Comparison of ENCODE assay signal across 25 mouse cellular contexts in genomic region chr2:114117235-114117634, GRCm38 (mm10).
A peak's percentile ranks its signal among the peaks of the same experiment; 100 is the strongest.
DNase-seq lines count a peak whose midpoint lies in the region; ATAC-seq and TF ChIP-seq lines count a peak whose summit lies in the region.
"Had no signal": no experiment of that assay in that cellular context is flagged by ENCODE, and none has a peak within 500 bp of the region (broad histone marks: within the 10 kb centered on the region; RNA-seq: fewer than 3 reads in every experiment).

No protein-coding gene starts in this region.

- TF ChIP-seq POLR2A in cerebellum, adult 2 months (IDR thresholded peaks at IDR 0.05; ENCODE audit: borderline replicate concordance, insufficient read depth, low read length): no peak

- peak overlapping the region; percentile 82 for H3K27ac ChIP-seq in liver, embryonic 12.5 days
- H3K27ac ChIP-seq in liver, embryonic 15.5 days (replicated peaks): peak overlapping the region; percentile 56
- no peak overlapping the region for H3K27ac ChIP-seq in hindbrain, embryonic 11.5 days (ENCODE audit: low read depth, low read length)
- no peak overlapping the region for H3K27ac ChIP-seq in cerebellum, adult 2 months (ENCODE audit: insufficient read depth, low read length)
- H3K27ac ChIP-seq: forebrain, embryonic 13.5 days; heart, adult 2 months; heart, embryonic 10.5 days; heart, embryonic 13.5 days; hindbrain, embryonic 12.5 days; hindbrain, embryonic 15.5 days had no signal

- no peaks in the 10 kb centered on the region for H3K9me3 ChIP-seq in liver, embryonic 12.5 days (replicated peaks)
- no peaks in the 10 kb centered on the region for H3K9me3 ChIP-seq in liver, embryonic 15.5 days (replicated peaks)
- H3K9me3 ChIP-seq in hindbrain, embryonic 11.5 days (ENCODE audit: control insufficient read depth, low read length): no peaks in the 10 kb centered on the region
- H3K9me3 ChIP-seq: forebrain, embryonic 13.5 days; heart, embryonic 10.5 days; heart, embryonic 13.5 days; hindbrain, embryonic 12.5 days; hindbrain, embryonic 15.5 days had no signal

- WGBS in liver, embryonic 12.5 days (ENCODE audit: insufficient replicate concordance): 50% methylated on average over 3 of the region's 3 CpGs
- WGBS in liver, embryonic 15.5 days (ENCODE audit: insufficient replicate concordance): 52% methylated on average over 3 of the region's 3 CpGs
- 97% methylated on average over 3 of the region's 3 CpGs for WGBS in hindbrain, embryonic 11.5 days
- 91% methylated on average over 3 of the region's 3 CpGs for WGBS in cerebellum, adult 2 months

- no peaks in the 10 kb centered on the region for H3K27me3 ChIP-seq in liver, embryonic 12.5 days (replicated peaks)
- H3K27me3 ChIP-seq in liver, embryonic 15.5 days: no peaks in the 10 kb centered on the region
- H3K27me3 ChIP-seq in hindbrain, embryonic 11.5 days (ENCODE audit: control insufficient read depth, insufficient read depth, low read length): no peaks in the 10 kb centered on the region
- H3K27me3 ChIP-seq in cerebellum, adult 2 months (ENCODE audit: control insufficient read depth, insufficient read depth, low read length): no peaks in the 10 kb centered on the region
- H3K27me3 ChIP-seq: forebrain, embryonic 13.5 days; heart, embryonic 13.5 days; hindbrain, embryonic 12.5 days; hindbrain, embryonic 15.5 days had no signal

- H3K9ac ChIP-seq in liver, embryonic 12.5 days: no peak overlapping the region
- no peak overlapping the region for H3K9ac ChIP-seq in liver, embryonic 15.5 days
- H3K9ac ChIP-seq in hindbrain, embryonic 11.5 days (ENCODE audit: low read depth, low read length): no peak overlapping the region
- H3K9ac ChIP-seq: forebrain, embryonic 13.5 days; heart, embryonic 13.5 days; hindbrain, embryonic 12.5 days; hindbrain, embryonic 15.5 days had no signal

- peak overlapping the region; percentile 35 for H3K4me2 ChIP-seq in liver, embryonic 12.5 days
- H3K4me2 ChIP-seq in liver, embryonic 15.5 days: no peak overlapping the region; the same call in 1 of the 2 replicates
- H3K4me2 ChIP-seq in hindbrain, embryonic 11.5 days (replicated peaks; ENCODE audit: low read depth, low read length): no peak overlapping the region
- H3K4me2 ChIP-seq: forebrain, embryonic 13.5 days; heart, embryonic 13.5 days; hindbrain, embryonic 12.5 days; hindbrain, embryonic 15.5 days had no signal

- ATAC-seq in liver, embryonic 12.5 days: peak; percentile 87
- ATAC-seq in liver, embryonic 15.5 days (ENCODE audit: insufficient read depth): peak; percentile 83
- no peak for ATAC-seq in hindbrain, embryonic 11.5 days (ENCODE audit: low FRiP score)
- ATAC-seq: CD4-positive, CD25-positive, alpha-beta regulatory T cell, adult 4 months; forebrain, embryonic 13.5 days; forebrain, embryonic 16.5 days had no signal

- TF ChIP-seq CTCF in cerebellum, adult 2 months (IDR thresholded peaks at IDR 0.05; ENCODE audit: borderline replicate concordance, insufficient read depth, low read depth, low read length): no peak

- no peak overlapping the region for H3K4me3 ChIP-seq in liver, embryonic 12.5 days
- no peak overlapping the region for H3K4me3 ChIP-seq in liver, embryonic 15.5 days (replicated peaks)
- H3K4me3 ChIP-seq in hindbrain, embryonic 11.5 days (ENCODE audit: low read depth, low read length): no peak overlapping the region
- H3K4me3 ChIP-seq in cerebellum, adult 2 months (replicated peaks; ENCODE audit: insufficient read depth, low read depth, low read length): no peak overlapping the region
- H3K4me3 ChIP-seq: forebrain, embryonic 13.5 days; heart, adult 2 months; heart, embryonic 10.5 days; heart, embryonic 13.5 days; hindbrain, embryonic 12.5 days; hindbrain, embryonic 15.5 days had no signal

- H3K4me1 ChIP-seq in liver, embryonic 12.5 days: peaks cover 28% of the 10 kb centered on the region
- peaks cover 19% of the 10 kb centered on the region for H3K4me1 ChIP-seq in liver, embryonic 15.5 days (replicated peaks)
- H3K4me1 ChIP-seq in hindbrain, embryonic 11.5 days (replicated peaks; ENCODE audit: control insufficient read depth, insufficient read depth, low read length): no peaks in the 10 kb centered on the region
- no peaks in the 10 kb centered on the region for H3K4me1 ChIP-seq in cerebellum, adult 2 months (ENCODE audit: control insufficient read depth, insufficient read depth, low read length)
- H3K4me1 ChIP-seq: forebrain, embryonic 13.5 days; heart, embryonic 10.5 days; heart, embryonic 13.5 days; hindbrain, embryonic 12.5 days; hindbrain, embryonic 15.5 days had no signal

- peaks cover 73% of the 10 kb centered on the region for H3K36me3 ChIP-seq in liver, embryonic 12.5 days
- H3K36me3 ChIP-seq in liver, embryonic 15.5 days (replicated peaks): peaks cover 62% of the 10 kb centered on the region
- peaks cover 3% of the 10 kb centered on the region; the same call in 1 of the 2 replicates for H3K36me3 ChIP-seq in hindbrain, embryonic 11.5 days (ENCODE audit: control insufficient read depth, insufficient read depth, low read length)

- peak; percentile 47 for DNase-seq in c-Kit-positive CD71-positive TER-119-negative erythroid progenitor cells, embryonic 14.5 days (ENCODE audit: low read depth)
- peak; percentile 45 for DNase-seq in c-Kit-positive CD71-positive TER-119-positive erythroid progenitor cells, embryonic 14.5 days (ENCODE audit: low spot score)
- DNase-seq in hindbrain, embryonic 11.5 days (ENCODE audit: low spot score): no peak
- DNase-seq in adipocyte (ENCODE audit: low spot score): no peak
- DNase-seq in cerebellum, adult 2 months: no peak
- no peak for DNase-seq in yolk sac, embryonic 10.5 days (ENCODE audit: low spot score)
- DNase-seq: adrenal gland, adult 8-10 months; adrenal gland, postnatal 25 days; cerebellum, adult 11-12 months; cerebellum, adult 9-10 months; cerebellum, postnatal 14 days; gastrocnemius, postnatal 10 days; gastrocnemius, postnatal 36 days; heart, adult 2 months; heart, postnatal 14 days; heart, postnatal 4 days had no signal

Comparison
In these comparisons a context has a peak if more than half of its experiments do, and no peak if none do; other contexts are left out.
1. DNase-seq: peak in c-Kit-positive CD71-positive TER-119-negative erythroid progenitor cells, embryonic 14.5 days (single experiment) and c-Kit-positive CD71-positive TER-119-positive erythroid progenitor cells, embryonic 14.5 days (single experiment); none in hindbrain, embryonic 11.5 days (single experiment), adipocyte (single experiment), cerebellum, adult 2 months (0 of 2) and yolk sac, embryonic 10.5 days (single experiment).
2. H3K27ac ChIP-seq: peak in liver, embryonic 12.5 days (single experiment) and liver, embryonic 15.5 days (single experiment); none in hindbrain, embryonic 11.5 days (single experiment) and cerebellum, adult 2 months (single experiment).